Mouse (Mus musculus) liver, embryonic 16.5 days (tissue): Measurements from ENCODE around the gene Cass4. TPM values are rescaled to one million over a fixed set of nuclear protein-coding genes. Genes with fewer than 3 reads are reported as not detected.

Experiments used
- ATAC-seq: fragments of 200-750 bp; cut with Nextera tagmentation; 2 replicates; pipeline ENCODE4 v1.8.0; 2017; ENCODE audit warnings: low read depth, mild to moderate bottlenecking, moderate number of reproducible peaks, moderate library complexity
- H3K27ac ChIP-seq: fragments of 300-500 bp; sonication (generic); 2 replicates; pipeline ENCODE4 v1.5.1; 2014; ENCODE audit warnings: mild to moderate bottlenecking, low read length
- H3K27me3 ChIP-seq: fragments of 300-500 bp; sonication (generic); 2 replicates; pipeline ENCODE4 v1.6.1; 2014; ENCODE audit warnings: low read depth, low read length, mixed read lengths; ENCODE audit not compliant: control insufficient read depth, insufficient read depth
- H3K36me3 ChIP-seq: fragments of 300-500 bp; sonication (generic); 2 replicates; pipeline ENCODE4 v1.6.1; 2014; ENCODE audit warnings: mild to moderate bottlenecking; ENCODE audit not compliant: control insufficient read depth, insufficient read depth
- H3K4me1 ChIP-seq: fragments of 300-500 bp; sonication (generic); 2 replicates; pipeline ENCODE4 v1.6.1; 2014; ENCODE audit warnings: low read depth, low read length, mixed read lengths; ENCODE audit not compliant: control insufficient read depth
- H3K4me2 ChIP-seq: fragments of 300-500 bp; sonication (generic); 2 replicates; pipeline ENCODE4 v1.6.1; 2014; ENCODE audit warnings: low read depth, low read length, mixed read lengths
- H3K4me3 ChIP-seq: fragments of 300-500 bp; sonication (generic); 2 replicates; pipeline ENCODE4 v1.5.1; 2014; ENCODE audit warnings: low read depth, mild to moderate bottlenecking, low read length
- H3K9ac ChIP-seq: fragments of 300-500 bp; sonication (generic); 2 replicates; pipeline ENCODE4 v1.6.1; 2014; ENCODE audit warnings: low read depth, low read length
- H3K9me3 ChIP-seq: fragments of 300-500 bp; sonication (generic); replicated peaks from 2 replicates; pipeline ENCODE4 v1.6.1; 2016; ENCODE audit warnings: low read length; ENCODE audit not compliant: control insufficient read depth
- WGBS: fragments of 180-500 bp; shearing (Covaris S2); extraction: QIAGEN DNeasy Blood & Tissue Kit; methylation state at CpG from one replicate; pipeline ENCODE4 v1.1.7; 2014; ENCODE audit not compliant: insufficient replicate concordance; 5-methylcytosine and 5-hydroxymethylcytosine counted together
- polyA plus RNA-seq: library from polyadenylated mRNA; unstranded; fragments of >200 nt; fragmentation: Nextera tagmentation; extraction: Ambion mirVana; gene quantifications from 2 replicates; pipeline ENCODE4 v1.2.1, GENCODE M21; 2015

The Cass4 gene
- polyA plus RNA-seq, 1 experiment from 2014 or later, result 0.77 TPM

- no peaks in the 10 kb centered on the region for H3K9me3 ChIP-seq
- H3K36me3 ChIP-seq, result no peaks in the 10 kb centered on the region
- no peak overlapping the region for H3K27ac ChIP-seq
- H3K4me1 ChIP-seq, result peaks cover 4% of the 10 kb centered on the region
- H3K27me3 ChIP-seq, result no peaks in the 10 kb centered on the region
- 27% methylated on average over 4 of the region's 4 CpGs for WGBS
- peak; percentile 54 for ATAC-seq
- no peak overlapping the region for H3K9ac ChIP-seq
- H3K4me2 ChIP-seq, result no peak overlapping the region
- H3K4me3 ChIP-seq, result no peak overlapping the region
Observed at GRCm38 (mm10) chr2:172413273-172413672, 19.7 kb downstream of the Cass4 start.

- no peaks in the 10 kb centered on the region for H3K9me3 ChIP-seq
- WGBS, result 41% methylated on average over 5 of the region's 5 CpGs
- ATAC-seq, result no peak
- no peak overlapping the region for H3K4me3 ChIP-seq
- H3K27ac ChIP-seq, result no peak overlapping the region
- no peak overlapping the region for H3K9ac ChIP-seq
- no peaks in the 10 kb centered on the region for H3K27me3 ChIP-seq
- no peak overlapping the region for H3K4me2 ChIP-seq
- no peaks in the 10 kb centered on the region for H3K36me3 ChIP-seq
- peaks cover 4% of the 10 kb centered on the region for H3K4me1 ChIP-seq
Observed at GRCm38 (mm10) chr2:172413894-172414293, 20.3 kb downstream of the Cass4 start.

- no peaks in the 10 kb centered on the region for H3K27me3 ChIP-seq
- H3K4me2 ChIP-seq, result no peak overlapping the region
- no peak overlapping the region for H3K4me3 ChIP-seq
- no peak overlapping the region for H3K9ac ChIP-seq
- no peak overlapping the region for H3K27ac ChIP-seq
- H3K4me1 ChIP-seq, result peaks cover 4% of the 10 kb centered on the region
- WGBS, result 61% methylated on average over 12 of the region's 12 CpGs
- H3K36me3 ChIP-seq, result no peaks in the 10 kb centered on the region
- H3K9me3 ChIP-seq, result no peaks in the 10 kb centered on the region
- ATAC-seq, result no peak
Observed at GRCm38 (mm10) chr2:172416218-172416617, 22.6 kb downstream of the Cass4 start.

GRCm38 (mm10) chr2:172416876-172417275, 23.3 kb downstream of the Cass4 start:
- H3K27ac ChIP-seq, result no peak overlapping the region
- no peaks in the 10 kb centered on the region for H3K36me3 ChIP-seq
- no peak overlapping the region for H3K9ac ChIP-seq
- H3K4me1 ChIP-seq, result peaks cover 4% of the 10 kb centered on the region
- no peak overlapping the region for H3K4me2 ChIP-seq
- no peaks in the 10 kb centered on the region for H3K9me3 ChIP-seq
- H3K27me3 ChIP-seq, result no peaks in the 10 kb centered on the region
- WGBS, result 75% methylated on average over 5 of the region's 5 CpGs
- ATAC-seq, result no peak
- H3K4me3 ChIP-seq, result no peak overlapping the region

GRCm38 (mm10) chr2:172418208-172418607, 24.6 kb downstream of the Cass4 start:
- no peaks in the 10 kb centered on the region for H3K27me3 ChIP-seq
- WGBS, result 70% methylated on average over 5 of the region's 5 CpGs
- ATAC-seq, result no peak
- no peaks in the 10 kb centered on the region for H3K36me3 ChIP-seq
- H3K9ac ChIP-seq, result no peak overlapping the region
- no peak overlapping the region for H3K27ac ChIP-seq
- H3K4me1 ChIP-seq, result peaks cover 4% of the 10 kb centered on the region; the same call in 1 of the 2 replicates
- H3K4me3 ChIP-seq, result no peak overlapping the region
- H3K4me2 ChIP-seq, result no peak overlapping the region
- no peaks in the 10 kb centered on the region for H3K9me3 ChIP-seq

- WGBS, result 31% methylated on average over 1 of the region's 1 CpGs
- Histone ChIP-seq H3K4me2 (no peak overlapping the region), H3K9me3 (no peaks in the 10 kb centered on the region), H3K27ac (no peak overlapping the region), H3K27me3 (no peaks in the 10 kb centered on the region), H3K4me3 (no peak overlapping the region), H3K4me1 (no peaks in the 10 kb centered on the region), H3K9ac (no peak overlapping the region), H3K36me3 (no peaks in the 10 kb centered on the region)
- ATAC-seq, result peak; percentile 61
Observed at GRCm38 (mm10) chr2:172430609-172431008, 37.0 kb downstream of the Cass4 start.

- no peak overlapping the region for H3K9ac ChIP-seq
- H3K4me1 ChIP-seq, result no peaks in the 10 kb centered on the region
- H3K27me3 ChIP-seq, result no peaks in the 10 kb centered on the region
- WGBS, result 18% methylated on average over 5 of the region's 5 CpGs
- H3K9me3 ChIP-seq, result no peaks in the 10 kb centered on the region
- no peaks in the 10 kb centered on the region for H3K36me3 ChIP-seq
- ATAC-seq, result no peak
- no peak overlapping the region for H3K4me3 ChIP-seq
- no peak overlapping the region for H3K4me2 ChIP-seq
- no peak overlapping the region for H3K27ac ChIP-seq
Observed at GRCm38 (mm10) chr2:172433746-172434145, 40.2 kb downstream of the Cass4 start.

GRCm38 (mm10) chr2:172437371-172437952, 43.9 kb downstream of the Cass4 start:
- no peaks in the 10 kb centered on the region for H3K9me3 ChIP-seq

GRCm38 (mm10) chr2:172439843-172440639, 46.4 kb downstream of the Cass4 start, which contains the start of gene Rtf2:
Gene Rtf2, plus strand, starts transcription at chr2:172440556.
- H3K9ac ChIP-seq, result peak within 1 kb of the TSS; percentile 79
- peak; percentile 94 for ATAC-seq
- no peaks in the 10 kb centered on the region for H3K9me3 ChIP-seq

More at GRCm38 (mm10) chr2:172437371-172437952, 43.9 kb downstream of the Cass4 start:
- Histone ChIP-seq H3K27ac (no peak overlapping the region), H3K4me1 (peaks cover 16% of the 10 kb centered on the region), H3K4me3 (no peak overlapping the region), H3K27me3 (no peaks in the 10 kb centered on the region), H3K4me2 (no peak overlapping the region), H3K36me3 (no peaks in the 10 kb centered on the region), H3K9ac (no peak overlapping the region)
- 19% methylated on average over 16 of the region's 16 CpGs for WGBS
- no peak for ATAC-seq

More at GRCm38 (mm10) chr2:172439843-172440639, 46.4 kb downstream of the Cass4 start, which contains the start of gene Rtf2:
- Histone ChIP-seq H3K4me3 (peak within 1 kb of the TSS; percentile 88), H3K27me3 (no peaks in the 10 kb centered on the region), H3K4me1 (peaks cover 19% of the 10 kb centered on the region), H3K27ac (peak within 1 kb of the TSS; percentile 80), H3K4me2 (peak within 1 kb of the TSS; percentile 73), H3K36me3 (peaks cover 6% of the 10 kb centered on the region; the same call in 1 of the 2 replicates)
- 1% methylated on average over 35 of the region's 35 CpGs for WGBS
